Mouse (Mus musculus): ENCODE data around the gene Cers6.

The Cers6 gene

GRCm38 (mm10) chr2:69150841-69151240 is 289.6 kb downstream of the Cers6 start:
- no peak for DNase-seq (ENCODE audit: low spot score in 2 of 2)

- DNase-seq (ENCODE audit: low spot score in 2 of 2): no peak
These were observed 294.6 kb downstream of the Cers6 start for GRCm38 (mm10) chr2:69155861-69156260.

- no peak for DNase-seq (ENCODE audit: low spot score in 2 of 2)
These were observed 295.0 kb downstream of the Cers6 start for GRCm38 (mm10) chr2:69156283-69156682.

GRCm38 (mm10) chr2:69158907-69159306 is 297.7 kb downstream of the Cers6 start:
- DNase-seq (ENCODE audit: low spot score in 2 of 2): no peak
